Mouse (Mus musculus) embryonic fibroblast, embryonic 13.5 days (primary cell): ENCODE results near the gene Adamts2. TPM values are rescaled to one million over a fixed set of nuclear protein-coding genes. Genes with fewer than 3 reads are reported as not detected.

Experiments used
- H3K27ac ChIP-seq: 2 replicates; pipeline ENCODE4 v1.5.1; 2012; ENCODE audit warnings: low read length, control low read depth, inconsistent platforms; ENCODE audit not compliant: insufficient read depth
- H3K4me1 ChIP-seq: 2 replicates; pipeline ENCODE4 v1.6.1; 2011; ENCODE audit warnings: low read length; ENCODE audit not compliant: control insufficient read depth, insufficient read depth
- H3K4me3 ChIP-seq: 2 replicates; pipeline ENCODE4 v1.5.1; 2011; ENCODE audit warnings: mild to moderate bottlenecking, control low read depth, low read length; ENCODE audit not compliant: insufficient read depth
- CTCF ChIP-seq: IDR thresholded peaks from 2 replicates; pipeline ENCODE4 v1.5.1; 2011; ENCODE audit warnings: mild to moderate bottlenecking, control low read depth, low read length, moderate library complexity, borderline replicate concordance; ENCODE audit not compliant: insufficient read depth
- POLR2A ChIP-seq: IDR thresholded peaks from 2 replicates; pipeline ENCODE4 v1.6.1; 2011; ENCODE audit warnings: low read depth, mild to moderate bottlenecking, control low read depth, low read length, moderate library complexity
- polyA plus RNA-seq: library from polyadenylated mRNA; stranded (reverse); fragments of >200 nt; gene quantifications from 2 replicates; pipeline ENCODE4 v1.2.4, GENCODE M21; 2011; ENCODE audit warnings: low read depth; ENCODE audit not compliant: missing spikeins, insufficient read length

Adamts2 gene
- polyA plus RNA-seq, 1 experiment: 25.6 TPM

DNA sequence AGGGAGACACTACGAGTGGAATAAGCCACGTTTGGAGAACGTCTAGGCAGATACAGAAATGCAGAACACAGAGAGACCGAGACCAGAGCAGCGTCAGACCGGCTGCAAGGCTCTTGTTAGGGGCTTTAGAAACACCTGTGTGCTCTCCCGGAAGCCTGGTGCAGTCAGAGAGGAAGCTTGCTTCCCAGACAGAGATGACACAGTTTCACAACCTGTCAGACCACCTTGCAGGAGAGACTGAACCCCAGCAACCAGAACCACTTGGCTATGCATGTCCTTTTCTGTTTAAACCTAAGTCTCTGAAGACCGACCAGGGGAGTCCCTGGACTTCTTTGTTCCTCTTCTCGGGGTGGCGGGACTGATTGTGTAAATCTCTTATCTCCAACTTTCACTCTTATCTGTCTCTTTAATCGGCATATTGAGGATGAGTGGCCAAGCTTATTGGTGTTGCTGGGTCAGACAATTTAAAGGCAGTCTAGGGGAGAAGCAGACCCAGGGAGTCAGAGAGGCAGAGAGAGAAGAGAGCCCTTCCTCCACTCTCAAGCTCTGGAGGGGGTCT lies 248.4 kb downstream of the Adamts2 start, which contains the start of gene Grm6:
Gene Grm6, plus strand, starts transcription at position 509 of the 559 bp plus-strand sequence.
- Histone ChIP-seq H3K27ac (no peak within 1 kb of the TSS), H3K4me3 (no peak within 1 kb of the TSS; the same call in 1 of the 2 replicates), H3K4me1 (no peaks in the 10 kb centered on the region)
- no peak for TF ChIP-seq CTCF
- TF ChIP-seq POLR2A: no peak

GRCm38 (mm10) chr11:50850989-50851601 lies 249.2 kb downstream of the Adamts2 start:
- H3K27ac ChIP-seq: no peak overlapping the region
- TF ChIP-seq POLR2A: no peak
- no peak for TF ChIP-seq CTCF
- H3K4me3 ChIP-seq: no peak overlapping the region
- no peaks in the 10 kb centered on the region for H3K4me1 ChIP-seq

Other genes with a start within 250 kb of the Adamts2 start
- gene Cby3, start 247.6 kb upstream of the Adamts2 start, polyA plus RNA-seq: not detected in 2 replicates
- 465 and 590 TPM in 2 replicates for gene Hnrnph1, start 225.1 kb upstream of the Adamts2 start, polyA plus RNA-seq
- gene Rufy1, start 171.0 kb upstream of the Adamts2 start, polyA plus RNA-seq: 19.3 and 19.8 TPM in 2 replicates
- 18.2 and 34.8 TPM in 2 replicates for gene Zfp354c, start 225.6 kb downstream of the Adamts2 start, polyA plus RNA-seq
- 0.28 TPM in 1 of 2 replicates, not detected in the other for gene Zfp879, start 239.5 kb downstream of the Adamts2 start, polyA plus RNA-seq
- not detected in 2 replicates for gene Grm6, start 248.6 kb downstream of the Adamts2 start, polyA plus RNA-seq